Mouse (Mus musculus) spleen, adult 2 months (tissue): ENCODE measurements around the gene Ttc32. TPM values are rescaled to one million over a fixed set of nuclear protein-coding genes. Genes with fewer than 3 reads are reported as not detected.
"Not testable (repeated sequence)": the region's sequence is repeated elsewhere in the genome, so short reads cannot be mapped to it uniquely, and the experiment has no call there.

ENCODE experiments used
- DNase-seq, 2 experiments: peaks; one replicate each; pipeline versions ENCODE4 v3.0.0 to v3.0.0-alpha.2; 2012 to 2021; ENCODE audit warnings: low spot score in 2 of 2, low read depth in 1 of 2
- H3K27ac ChIP-seq: fragments of 200-500 bp; 2 replicates; pipeline ENCODE4 v1.5.1; 2012; ENCODE audit warnings: low read length, inconsistent platforms; ENCODE audit not compliant: insufficient read depth
- H3K27me3 ChIP-seq: fragments of 200-500 bp; 2 replicates; pipeline ENCODE4 v1.6.1; 2012; ENCODE audit warnings: mild to moderate bottlenecking, moderate library complexity, low read length, inconsistent platforms; ENCODE audit not compliant: control insufficient read depth, insufficient read depth
- H3K36me3 ChIP-seq: fragments of 200-500 bp; 2 replicates; pipeline ENCODE4 v1.6.1; 2012; ENCODE audit warnings: mild to moderate bottlenecking, low read length, inconsistent platforms; ENCODE audit not compliant: control insufficient read depth, insufficient read depth
- H3K4me1 ChIP-seq: fragments of 200-500 bp; 2 replicates; pipeline ENCODE4 v1.6.1; 2011; ENCODE audit warnings: inconsistent platforms; ENCODE audit not compliant: control insufficient read depth, insufficient read depth, insufficient read length
- H3K4me3 ChIP-seq: fragments of 200-500 bp; 2 replicates; pipeline ENCODE4 v1.5.1; 2011; ENCODE audit warnings: mild to moderate bottlenecking, inconsistent platforms; ENCODE audit not compliant: insufficient read depth, insufficient read length; ENCODE audit errors: extremely low read depth
- CTCF ChIP-seq: fragments of 200-500 bp; IDR thresholded peaks from 2 replicates; pipeline ENCODE4 v1.5.1; 2011; ENCODE audit warnings: mild to moderate bottlenecking, inconsistent platforms; ENCODE audit not compliant: insufficient read depth, insufficient read length, insufficient replicate concordance; ENCODE audit errors: extremely low read depth
- POLR2A ChIP-seq: fragments of 200-500 bp; IDR thresholded peaks from 2 replicates; pipeline ENCODE4 v1.6.1; 2011; ENCODE audit warnings: low read depth, low read length, inconsistent platforms
- WGBS: fragments of 180-500 bp; shearing (Covaris S2); methylation state at CpG from one replicate; pipeline ENCODE4 v1.1.7; 2018; 5-methylcytosine and 5-hydroxymethylcytosine counted together
- polyA plus RNA-seq: library from polyadenylated mRNA; depleted of rRNA; stranded (reverse); fragments of >200 nt; gene quantifications from 2 replicates; pipeline ENCODE4 v1.2.3, GENCODE M21; 2012

Ttc32 gene
- polyA plus RNA-seq, 1 experiment: 7.1 TPM

DNA sequence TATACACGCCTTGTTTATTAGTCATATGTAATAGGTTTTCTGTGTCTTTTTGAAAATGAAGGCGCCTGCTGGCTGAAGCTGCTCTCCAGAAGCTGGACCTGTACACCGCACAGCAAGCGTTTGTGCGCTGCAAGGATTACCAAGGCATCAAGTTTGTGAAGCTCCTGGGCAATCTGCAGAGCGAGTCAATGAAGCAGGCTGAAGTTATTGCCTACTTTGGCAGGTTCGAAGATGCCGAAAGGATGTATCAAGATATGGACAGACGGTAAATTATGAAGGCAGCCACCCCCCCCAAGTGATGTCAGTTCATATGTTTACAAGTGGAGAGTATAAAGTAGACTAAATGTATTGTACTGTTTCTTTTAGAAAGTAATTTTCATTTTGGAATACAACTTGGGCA is 13.4 kb upstream of the Ttc32 start:
- Histone ChIP-seq H3K27ac (no peak overlapping the region), H3K4me1 (no peaks in the 10 kb centered on the region), H3K27me3 (no peaks in the 10 kb centered on the region), H3K36me3 (no peaks in the 10 kb centered on the region), H3K4me3 (no peak overlapping the region)
- 95% methylated on average over 9 of the region's 9 CpGs for WGBS
- no peak for TF ChIP-seq POLR2A
- TF ChIP-seq CTCF: no peak
- DNase-seq: no peak

- H3K27ac ChIP-seq: no peak overlapping the region
- H3K4me3 ChIP-seq: no peak overlapping the region
- no peaks in the 10 kb centered on the region for H3K4me1 ChIP-seq
- no peaks in the 10 kb centered on the region for H3K36me3 ChIP-seq
- WGBS: 96% methylated on average over 8 of the region's 8 CpGs
- TF ChIP-seq POLR2A: no peak
- no peak for TF ChIP-seq CTCF
- DNase-seq: no peak
- no peaks in the 10 kb centered on the region for H3K27me3 ChIP-seq
These were observed 9.4 kb upstream of the Ttc32 start for GRCm38 (mm10) chr12:9020431-9020830.

DNA sequence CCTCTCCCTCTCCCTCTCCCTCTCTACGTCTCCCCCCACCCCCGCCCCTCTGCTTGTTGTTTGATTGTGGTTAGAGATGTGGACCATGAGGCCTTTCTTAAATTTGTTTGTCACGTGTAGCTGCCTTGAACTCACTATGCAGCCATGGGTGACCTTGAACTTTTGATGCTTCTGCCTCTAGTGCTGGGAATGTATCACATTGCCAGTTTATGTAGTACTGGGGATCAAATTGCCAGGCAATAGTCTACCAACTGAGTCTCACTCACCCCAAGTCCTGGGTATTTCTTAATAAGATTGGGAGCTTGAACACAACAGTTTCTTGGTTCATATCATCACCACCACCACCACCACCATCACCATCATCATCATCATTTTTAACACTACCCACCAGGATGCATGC is 8.8 kb upstream of the Ttc32 start:
- no peak for TF ChIP-seq POLR2A
- no peak for TF ChIP-seq CTCF
- no peak overlapping the region for H3K4me3 ChIP-seq
- no peaks in the 10 kb centered on the region for H3K36me3 ChIP-seq
- no peaks in the 10 kb centered on the region for H3K4me1 ChIP-seq
- no peak overlapping the region for H3K27ac ChIP-seq
- 77% methylated on average over 2 of the region's 3 CpGs for WGBS
- no peaks in the 10 kb centered on the region for H3K27me3 ChIP-seq
- no peak for DNase-seq

DNA sequence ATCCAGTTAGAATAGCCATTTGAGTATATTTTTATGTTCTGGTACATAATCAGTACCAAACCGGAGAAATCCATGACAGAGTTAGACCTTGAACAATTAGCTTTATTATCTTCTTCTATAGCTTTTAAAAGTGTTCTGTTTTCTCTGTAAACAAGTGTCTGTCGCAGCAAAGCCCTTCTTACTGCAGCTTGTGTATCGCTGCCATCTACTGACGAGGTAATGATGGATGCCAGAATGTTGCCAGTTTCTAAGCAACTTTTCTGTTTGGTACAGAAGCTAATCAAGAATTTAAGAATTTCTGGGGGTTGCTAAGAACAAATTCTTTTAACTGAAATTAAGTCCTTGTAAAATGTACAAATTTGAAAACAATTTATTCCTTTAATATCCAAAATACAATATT is 6.8 kb upstream of the Ttc32 start:
- Histone ChIP-seq H3K27me3 (no peaks in the 10 kb centered on the region), H3K36me3 (no peaks in the 10 kb centered on the region), H3K27ac (no peak overlapping the region), H3K4me3 (no peak overlapping the region), H3K4me1 (no peaks in the 10 kb centered on the region)
- WGBS: 67% methylated on average over 4 of the region's 4 CpGs
- TF ChIP-seq CTCF (no peak), POLR2A (no peak)
- DNase-seq: no peak

DNA sequence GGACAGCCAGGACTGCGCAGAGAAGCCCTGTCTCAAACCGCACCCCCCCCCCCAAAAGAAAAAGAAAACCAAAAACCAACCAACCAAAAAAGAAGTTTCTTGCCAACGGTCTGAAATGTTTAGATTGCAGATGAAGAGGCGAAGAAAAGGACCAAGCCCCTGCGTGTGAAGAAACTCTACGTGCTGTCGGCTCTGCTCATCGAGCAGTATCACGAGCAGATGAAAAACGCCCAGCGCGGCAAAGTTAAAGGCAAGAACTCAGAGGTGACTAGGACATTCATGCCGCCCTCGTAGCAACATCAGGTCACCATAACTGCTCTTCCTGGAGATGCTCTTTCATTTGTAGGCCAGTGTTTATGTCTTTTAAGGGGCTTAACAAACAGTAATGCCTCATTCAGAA is 5.7 kb upstream of the Ttc32 start:
- no peaks in the 10 kb centered on the region for H3K27me3 ChIP-seq
- H3K4me1 ChIP-seq: no peaks in the 10 kb centered on the region
- H3K27ac ChIP-seq: no peak overlapping the region
- 95% methylated on average over 14 of the region's 14 CpGs for WGBS
- no peak for DNase-seq
- no peaks in the 10 kb centered on the region for H3K36me3 ChIP-seq
- H3K4me3 ChIP-seq: no peak overlapping the region
- TF ChIP-seq CTCF (no peak), POLR2A (no peak)

DNA sequence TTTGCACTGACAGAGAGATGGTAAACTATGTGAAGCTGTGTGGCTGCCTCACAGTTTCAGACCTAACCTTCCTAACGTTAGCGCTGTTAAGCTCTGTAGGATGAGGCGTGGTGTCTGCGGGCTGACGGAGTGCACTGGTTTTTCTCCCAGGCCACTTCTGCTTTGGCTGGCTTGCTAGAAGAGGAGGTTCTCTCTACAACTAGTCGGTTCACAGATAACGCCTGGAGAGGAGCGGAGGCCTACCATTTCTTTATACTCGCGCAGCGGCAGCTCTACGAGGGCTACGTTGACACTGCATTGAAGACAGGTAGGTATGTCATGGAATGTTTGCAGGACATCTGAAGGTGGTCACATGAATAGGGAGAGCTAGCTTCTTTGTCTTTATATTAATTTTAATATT is 5.1 kb upstream of the Ttc32 start:
- H3K36me3 ChIP-seq: no peaks in the 10 kb centered on the region
- H3K4me3 ChIP-seq: no peak overlapping the region
- 87% methylated on average over 13 of the region's 13 CpGs for whole genome bisulfite sequencing
- no peaks in the 10 kb centered on the region for H3K4me1 ChIP-seq
- H3K27ac ChIP-seq: no peak overlapping the region
- no peaks in the 10 kb centered on the region for H3K27me3 ChIP-seq
- no peak for TF ChIP-seq POLR2A
- TF ChIP-seq CTCF: no peak
- DNase-seq: no peak

DNA sequence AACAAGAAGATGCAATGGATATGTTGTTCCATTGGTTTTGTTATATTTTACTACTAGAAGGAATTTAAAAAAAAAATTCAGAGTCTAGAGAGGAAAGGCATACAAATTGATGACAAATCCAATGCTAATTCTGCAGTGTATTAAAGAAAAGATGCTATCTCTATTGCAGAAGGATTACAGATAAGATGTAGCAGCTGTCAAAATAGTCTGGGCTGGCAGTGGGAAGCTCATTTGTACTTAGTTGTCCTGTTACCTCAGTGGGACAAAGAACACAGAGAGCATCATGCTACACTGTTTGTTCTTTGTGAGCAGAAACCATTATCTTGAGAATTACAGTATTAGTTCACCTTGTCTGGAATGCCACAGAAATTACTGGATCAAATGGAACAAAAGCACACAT is 3.0 kb upstream of the Ttc32 start:
- H3K4me3 ChIP-seq: no peak overlapping the region
- peaks cover 4% of the 10 kb centered on the region; the same call in 1 of the 2 replicates for H3K4me1 ChIP-seq
- no peaks in the 10 kb centered on the region for H3K36me3 ChIP-seq
- H3K27me3 ChIP-seq: no peaks in the 10 kb centered on the region
- no peak for TF ChIP-seq POLR2A
- no peak for TF ChIP-seq CTCF
- no peak overlapping the region for H3K27ac ChIP-seq
- DNase-seq: no peak

DNA sequence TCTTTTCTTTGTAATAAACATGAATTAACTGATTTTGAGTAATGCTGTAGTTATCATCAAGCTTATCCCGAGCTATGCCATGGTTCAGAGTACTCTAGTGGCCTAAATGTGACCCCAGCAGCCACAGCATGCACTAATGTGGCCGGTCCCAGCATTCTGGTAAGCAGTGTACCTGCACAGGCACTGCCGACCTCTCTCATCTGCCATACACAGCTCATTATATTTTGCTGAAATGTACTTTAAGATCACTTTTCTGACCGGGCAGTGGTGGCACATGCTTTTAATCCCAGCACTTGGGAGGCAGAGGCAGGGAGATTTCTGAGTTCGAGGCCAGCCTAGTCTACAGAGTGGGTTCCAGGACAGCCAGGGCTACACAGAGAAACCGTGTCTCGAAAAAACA is 981 bp upstream of the Ttc32 start:
- WGBS: 94% methylated on average over 7 of the region's 7 CpGs
- H3K27ac ChIP-seq, H3K36me3 ChIP-seq, DNase-seq, H3K4me3 ChIP-seq, H3K4me1 ChIP-seq, H3K27me3 ChIP-seq: not testable (repeated sequence)
